Mouse (Mus musculus) ES-E14 (cell line): Measurements from ENCODE around the gene Gm11213.

Experiments
- CHD2 ChIP-seq: IDR thresholded peaks from 2 replicates; pipeline ENCODE4 v1.6.1; 2014; ENCODE audit warnings: mild to moderate bottlenecking, low read depth, low read length, inconsistent platforms
- HCFC1 ChIP-seq: IDR thresholded peaks from 2 replicates; pipeline ENCODE4 v1.6.1; 2012; ENCODE audit warnings: low read length, inconsistent platforms, borderline replicate concordance; ENCODE audit not compliant: insufficient read depth
- MAFK ChIP-seq: IDR thresholded peaks from 2 replicates; pipeline ENCODE4 v1.6.1; 2014; ENCODE audit warnings: mild to moderate bottlenecking, low read depth, low read length, inconsistent platforms; ENCODE audit not compliant: insufficient read depth

DNA sequence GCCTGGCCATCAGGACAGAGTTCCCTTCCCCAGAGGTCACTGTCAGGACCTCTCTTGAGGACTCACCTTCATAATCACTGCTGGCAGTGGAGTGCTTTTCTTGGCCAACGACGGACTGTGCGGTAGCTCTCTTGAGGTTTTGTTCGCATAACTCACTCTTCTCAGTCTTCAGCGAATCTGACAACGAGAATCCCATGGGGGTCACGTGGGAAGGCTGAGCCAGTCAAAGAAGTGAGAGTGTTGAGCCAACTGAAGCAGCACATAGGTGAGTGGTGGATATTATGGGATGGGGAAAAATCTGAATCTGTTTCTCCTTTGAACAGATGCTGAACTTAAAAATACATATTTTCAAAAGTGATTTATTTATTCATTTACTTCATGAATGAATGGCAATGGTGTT is 3.3 kb upstream of the Gm11213 start:
- TF ChIP-seq HCFC1 (no peak), MAFK (no peak), CHD2 (no peak)
